Comparison of ENCODE assay signal across 24 mouse cellular contexts in the genomic region with DNA sequence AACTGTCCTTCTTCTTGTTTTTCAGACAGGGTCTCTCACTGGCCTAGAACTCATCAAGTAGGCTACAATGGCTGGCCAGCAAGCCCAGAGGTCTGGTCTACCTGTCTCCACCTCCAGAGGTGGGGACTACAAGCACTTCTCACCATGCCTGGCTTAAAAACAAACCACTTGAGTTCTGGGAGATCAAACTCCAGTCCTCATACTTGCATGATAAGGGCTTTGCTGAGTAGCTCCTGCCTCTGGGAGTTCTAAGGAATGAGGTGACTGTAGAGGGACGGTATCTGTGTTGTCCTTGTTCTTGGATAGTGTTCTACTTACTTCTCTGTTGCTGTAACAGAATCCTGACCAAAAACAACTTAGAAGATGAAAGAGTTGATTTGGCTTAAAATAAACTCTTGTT.
"Had no signal": no experiment of that assay in that cellular context is flagged by ENCODE, and none has a peak within 500 bp of the region (broad histone marks: within the 10 kb centered on the region; RNA-seq: fewer than 3 reads in every experiment).

No protein-coding gene starts in this region.

- H3K36me3 ChIP-seq: heart, embryonic 12.5 days; hindbrain, embryonic 10.5 days; hindbrain, embryonic 12.5 days; intestine, embryonic 15.5 days; limb, embryonic 10.5 days; limb, embryonic 12.5 days had no signal

- ATAC-seq: hindbrain, embryonic 16.5 days; inflammation-experienced regulatory T-cells, adult 6 months; intestine, embryonic 15.5 days; intestine, postnatal 0 days had no signal

- H3K9ac ChIP-seq: heart, embryonic 12.5 days; hindbrain, embryonic 12.5 days; hindbrain, embryonic 14.5 days; intestine, embryonic 15.5 days; limb, embryonic 12.5 days had no signal

- H3K9me3 ChIP-seq: heart, embryonic 12.5 days; hindbrain, embryonic 10.5 days; hindbrain, embryonic 12.5 days; intestine, embryonic 15.5 days; limb, embryonic 10.5 days; limb, embryonic 12.5 days had no signal

- H3K27me3 ChIP-seq: heart, embryonic 12.5 days; hindbrain, embryonic 12.5 days; intestine, embryonic 15.5 days; limb, embryonic 12.5 days had no signal

- H3K4me1 ChIP-seq: heart, embryonic 12.5 days; limb, embryonic 10.5 days; limb, embryonic 12.5 days had no signal

- H3K27ac ChIP-seq: gastrocnemius, adult 2 months; heart, adult 2 months; hindbrain, embryonic 10.5 days; hindbrain, embryonic 12.5 days; hindbrain, embryonic 14.5 days; intestine, embryonic 15.5 days; layer of hippocampus, adult 2 months; left cerebral cortex, adult 2 months; limb, embryonic 10.5 days; limb, embryonic 12.5 days had no signal

- DNase-seq: gastrocnemius, adult 2 months; gastrocnemius, postnatal 10 days; gastrocnemius, postnatal 25 days; heart, adult 2 months; heart, postnatal 10 days; heart, postnatal 4 days; kidney, adult 18-20 months; kidney, adult 8-10 months; kidney, postnatal 10 days; kidney, postnatal 25 days; kidney, postnatal 4 days; liver had no signal

- H3K4me2 ChIP-seq: heart, embryonic 12.5 days; hindbrain, embryonic 12.5 days; hindbrain, embryonic 14.5 days; intestine, embryonic 15.5 days; limb, embryonic 12.5 days had no signal

- H3K4me3 ChIP-seq: gastrocnemius, adult 2 months; heart, adult 2 months; heart, embryonic 12.5 days; hindbrain, embryonic 10.5 days; hindbrain, embryonic 12.5 days; intestine, embryonic 15.5 days; layer of hippocampus, adult 2 months; left cerebral cortex, adult 2 months; limb, embryonic 10.5 days; limb, embryonic 12.5 days had no signal
